Mouse (Mus musculus) common myeloid progenitor, adult 5-6 weeks (primary cell): Measurements from ENCODE around the gene Zfyve19. TPM values are rescaled to one million over a fixed set of nuclear protein-coding genes. Genes with fewer than 3 reads are reported as not detected.

Source experiments
- ATAC-seq: replicated peaks from 2 replicates; pipeline ENCODE4 v1.8.0; 2016; ENCODE audit warnings: low read depth, mild to moderate bottlenecking, moderate TSS enrichment, inconsistent platforms; ENCODE audit not compliant: poor library complexity, severe bottlenecking
- total RNA-seq: library from RNA; stranded (forward); fragments of 200-1000, 187-1606 nt; gene quantifications from 2 replicates; pipeline ENCODE4 v1.2.3, GENCODE M21; 2017

The Zfyve19 gene
- 51.6 and 59.1 TPM in 2 replicates for total RNA-seq

DNA sequence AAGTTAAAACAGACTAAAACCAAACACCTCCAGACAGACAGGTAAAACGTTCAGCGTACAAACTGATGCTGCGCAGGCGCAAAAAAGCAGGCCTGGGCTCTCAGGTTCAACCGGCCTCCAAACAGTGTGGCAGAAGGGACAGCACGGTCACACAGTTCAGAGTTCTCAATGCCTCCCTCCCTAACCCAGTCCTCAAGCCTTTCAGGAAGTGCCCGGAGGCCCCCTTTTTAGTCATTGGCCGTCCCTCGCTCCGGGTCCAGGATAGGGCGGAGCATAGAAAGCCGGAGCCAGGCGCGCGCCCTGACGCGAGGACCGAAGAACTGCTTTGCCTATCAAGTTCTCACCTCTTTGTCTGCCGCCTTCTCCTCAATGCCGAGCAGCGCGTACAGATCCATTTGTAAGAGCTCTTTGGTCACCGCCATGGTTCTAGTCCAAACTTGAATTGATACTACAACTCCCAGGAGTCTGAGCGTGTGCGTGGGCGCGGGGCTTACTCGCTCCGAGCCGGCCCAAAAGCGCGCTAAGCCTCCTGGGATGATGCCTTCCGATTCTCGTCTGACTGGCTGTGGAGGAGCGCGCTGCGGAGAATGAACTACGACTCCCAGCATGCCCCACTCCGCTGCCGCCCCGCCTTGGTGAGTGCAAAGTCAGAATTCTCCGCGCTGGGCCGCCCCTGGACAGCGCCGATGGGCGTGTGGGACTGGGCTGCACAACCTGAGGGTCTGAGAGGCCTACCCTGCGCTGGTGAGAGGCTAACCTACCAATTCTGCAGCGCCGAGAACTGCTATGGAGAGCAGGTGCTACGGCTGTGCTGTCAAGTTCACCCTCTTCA lies at the start of gene Zfyve19, which contains the start of gene Dnajc17:
Zfyve19 (plus strand) TSS at position 274 of the 832 bp plus-strand sequence.
Dnajc17 (minus strand) TSS at position 452 of the 832 bp plus-strand sequence.
- peak; percentile 93 for ATAC-seq

DNA sequence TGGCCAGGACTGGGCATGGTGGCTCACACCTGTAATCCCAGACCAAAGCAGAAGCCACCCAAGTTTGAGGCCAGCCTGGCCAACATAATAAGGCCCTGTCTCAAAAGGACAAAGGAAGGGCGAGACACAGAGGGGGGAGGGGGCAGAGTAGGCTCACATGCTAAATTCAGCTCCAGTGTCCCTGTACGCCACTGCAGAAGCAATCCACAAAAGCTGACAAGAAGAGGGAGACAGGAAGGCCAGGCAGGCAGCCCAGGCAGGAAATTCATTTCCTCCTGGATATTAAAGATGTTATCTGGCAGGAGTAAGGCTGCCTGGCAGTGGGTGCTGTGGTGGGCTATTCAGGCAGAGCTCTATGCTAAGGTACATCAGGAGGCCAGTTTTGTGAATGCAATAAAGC lies 47.2 kb upstream of the Zfyve19 start:
- ATAC-seq = no peak

DNA sequence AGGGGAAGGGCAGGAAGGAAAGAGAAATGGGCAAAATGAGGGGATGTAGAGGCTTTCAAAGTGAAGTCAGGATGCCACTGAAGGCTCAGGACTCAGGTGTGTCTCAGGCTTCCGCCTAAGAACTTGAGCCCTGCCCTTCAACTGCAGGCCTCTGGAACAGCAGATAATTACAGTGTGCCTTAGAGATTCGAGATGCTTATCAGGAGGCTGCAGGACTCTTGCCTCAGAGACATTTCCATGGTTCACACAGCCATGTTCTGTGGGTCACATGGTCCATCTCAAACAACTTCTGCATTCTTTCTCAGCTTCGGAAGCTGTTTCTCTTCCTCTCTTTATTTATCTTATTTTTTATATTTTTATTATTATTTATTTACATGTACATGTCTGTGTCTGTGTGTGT lies 45.3 kb upstream of the Zfyve19 start:
- ATAC-seq = peak; percentile 53

DNA sequence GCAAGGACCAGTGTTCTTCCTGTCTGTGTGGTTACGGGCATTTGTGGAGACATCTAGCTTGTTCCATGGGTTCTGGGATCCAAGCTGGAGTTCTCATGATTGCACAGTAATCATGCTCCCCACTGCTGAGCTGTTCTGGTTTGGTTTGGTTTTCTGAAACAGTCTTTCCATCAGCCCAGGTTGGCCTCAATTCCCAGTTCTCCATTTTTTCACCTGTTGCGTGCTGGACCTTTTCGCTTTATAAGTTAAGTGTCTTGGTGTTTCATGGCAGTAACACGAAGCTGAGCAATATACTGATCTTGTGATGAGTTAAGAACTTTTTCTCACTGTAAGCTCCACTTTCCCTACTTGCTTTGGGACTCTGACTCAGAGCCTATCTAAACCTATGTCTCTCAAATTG lies 44.4 kb upstream of the Zfyve19 start:
- no peak for ATAC-seq

DNA sequence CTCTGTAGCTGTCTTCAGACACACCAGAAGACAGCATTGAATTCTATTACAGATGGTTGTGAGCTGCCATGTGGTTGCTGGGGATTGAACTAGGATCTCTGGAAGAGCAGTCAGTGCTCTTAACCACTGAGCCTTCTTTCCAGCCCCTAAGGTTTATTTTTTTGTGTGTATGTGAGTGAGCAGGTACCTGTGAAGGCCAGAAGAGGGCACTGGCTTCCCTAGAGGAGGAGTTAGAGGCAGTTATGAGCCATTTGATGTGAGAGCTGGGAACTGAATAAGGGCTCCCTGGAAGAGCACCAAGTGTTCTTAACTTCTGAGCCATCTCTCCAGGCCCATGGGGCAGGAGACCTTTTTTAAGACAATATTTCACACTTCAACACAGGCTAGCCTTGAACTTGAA lies 43.0 kb upstream of the Zfyve19 start:
- no peak for ATAC-seq

DNA sequence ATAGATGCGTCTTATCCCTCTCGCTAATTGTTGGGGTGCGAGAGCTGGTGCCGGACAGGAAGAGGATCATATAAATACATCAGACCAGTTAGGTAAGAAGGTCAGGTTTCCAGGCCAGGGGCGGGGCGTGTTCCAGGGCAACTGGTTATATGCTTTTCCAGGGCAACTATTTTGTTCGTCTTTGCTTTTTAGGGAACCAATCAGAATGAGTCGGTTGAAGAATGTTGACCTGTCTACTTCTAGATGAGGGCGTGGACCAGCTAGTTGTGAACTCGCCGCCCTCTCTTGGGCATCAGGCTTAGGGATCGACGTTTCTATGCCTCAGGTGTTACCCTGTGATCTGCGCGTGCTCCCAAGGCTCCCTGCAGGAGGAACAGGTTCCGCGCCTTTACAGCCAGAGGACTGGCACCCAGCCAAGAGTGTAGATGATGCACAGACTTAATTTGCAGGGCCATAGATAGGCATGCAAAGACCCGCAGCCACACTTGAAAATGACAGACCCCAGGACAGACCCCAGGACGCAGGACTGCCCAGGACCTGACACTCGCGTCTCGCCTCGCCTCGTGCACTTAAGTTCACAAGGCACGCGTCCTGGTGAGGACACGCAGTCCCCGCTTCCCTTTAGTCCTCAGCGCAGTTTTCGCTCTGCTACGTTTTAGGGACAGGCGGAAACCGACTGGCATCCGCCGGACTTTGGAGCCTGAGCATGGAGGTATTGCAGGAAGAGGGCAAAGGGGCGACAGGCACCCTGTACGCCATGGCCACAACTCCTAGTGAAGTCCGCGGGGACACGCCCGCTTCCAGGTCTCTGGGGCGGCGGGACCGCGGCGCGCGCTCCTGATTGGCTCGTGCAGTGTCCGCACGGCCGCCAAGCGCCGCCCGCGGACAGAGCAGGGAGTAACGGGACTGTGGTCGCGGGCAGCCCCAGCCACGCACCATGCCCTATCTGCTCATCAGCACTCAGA lies 41.2 kb upstream of the Zfyve19 start, which contains the start of gene Gchfr:
Gchfr (plus strand) TSS at position 873 of the 965 bp plus-strand sequence.
- ATAC-seq = peak; percentile 68

DNA sequence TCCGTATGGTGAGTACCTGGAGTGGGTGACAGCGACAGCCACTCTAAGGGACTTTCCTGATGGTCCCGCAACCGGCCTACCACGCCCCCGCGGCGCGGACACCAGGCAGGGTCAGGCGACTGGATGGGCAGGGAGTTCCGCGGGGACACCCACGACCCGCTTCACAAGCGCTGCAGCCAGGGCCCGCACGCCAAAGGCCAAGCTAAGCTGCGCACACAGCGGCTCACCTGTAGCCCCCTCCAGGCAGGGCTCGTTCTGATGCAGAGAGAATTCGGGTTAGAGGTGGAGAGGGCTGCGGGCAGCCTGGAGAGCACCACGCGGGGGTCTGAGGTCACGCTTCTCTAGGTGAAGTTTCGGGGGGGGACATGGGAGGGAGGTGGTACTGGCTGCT lies 40.6 kb upstream of the Zfyve19 start:
- ATAC-seq = no peak

DNA sequence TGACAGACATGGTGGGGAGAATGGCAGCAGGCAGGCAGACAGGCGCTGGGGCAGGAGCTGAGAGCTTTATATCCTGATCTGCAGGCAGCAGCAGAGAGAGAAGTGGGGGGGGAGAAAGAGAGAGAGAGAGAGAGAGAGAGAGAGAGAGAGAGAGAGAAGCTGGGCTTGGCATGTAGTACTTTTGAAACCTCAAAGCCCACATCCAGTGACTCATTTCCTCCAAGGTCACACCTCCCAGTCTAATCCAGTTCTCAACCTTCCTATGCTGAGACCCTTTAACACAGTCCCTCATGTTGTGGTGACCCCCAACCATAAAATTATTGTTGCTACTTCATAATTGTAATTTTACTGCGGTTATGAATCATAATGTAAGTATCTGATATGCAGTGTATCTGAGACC lies 38.1 kb upstream of the Zfyve19 start:
- ATAC-seq = 0 out of 2 replicates have a peak, but pooled peaks have one; percentile 8

DNA sequence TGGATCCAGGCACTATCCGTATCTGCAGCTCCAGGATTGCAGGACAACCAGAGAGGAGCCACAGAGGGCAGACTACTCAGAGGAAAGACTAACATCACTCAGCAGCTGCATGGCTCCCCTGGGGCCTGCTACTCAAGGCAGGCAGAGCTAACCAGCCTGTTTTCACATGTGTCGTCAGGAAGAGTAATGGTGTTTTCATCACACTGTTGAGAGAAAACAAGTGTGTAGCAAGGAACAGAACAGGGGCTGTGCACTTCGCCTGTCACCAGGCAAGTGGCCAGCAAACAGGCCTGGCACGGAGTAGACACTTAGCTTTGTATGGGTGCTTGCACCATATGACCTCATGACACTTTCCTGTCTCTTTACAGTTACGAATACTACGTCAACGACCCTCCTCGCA lies 36.8 kb upstream of the Zfyve19 start:
- no peak for ATAC-seq

DNA sequence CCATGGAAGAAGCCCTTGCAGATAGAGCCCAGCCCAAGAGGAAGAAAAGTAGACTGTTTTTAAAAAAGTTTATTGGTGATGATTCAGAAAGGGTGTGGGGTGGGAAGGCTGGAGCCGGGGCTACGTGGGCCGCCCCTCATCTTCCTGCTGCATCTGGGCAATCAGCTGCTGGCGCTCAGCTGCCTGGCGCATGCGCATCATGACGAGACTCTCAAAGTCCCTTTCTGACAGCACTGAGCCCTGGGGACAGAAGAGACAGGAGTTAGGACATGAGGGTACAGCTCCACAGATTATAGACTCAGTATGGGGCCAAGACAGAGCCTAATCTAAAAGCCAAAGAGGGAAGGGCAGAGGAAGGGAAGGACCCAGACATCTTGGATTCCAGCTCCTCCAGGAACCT lies 36.0 kb upstream of the Zfyve19 start:
- peak; percentile 2; the same call in 1 of the 2 replicates for ATAC-seq

DNA sequence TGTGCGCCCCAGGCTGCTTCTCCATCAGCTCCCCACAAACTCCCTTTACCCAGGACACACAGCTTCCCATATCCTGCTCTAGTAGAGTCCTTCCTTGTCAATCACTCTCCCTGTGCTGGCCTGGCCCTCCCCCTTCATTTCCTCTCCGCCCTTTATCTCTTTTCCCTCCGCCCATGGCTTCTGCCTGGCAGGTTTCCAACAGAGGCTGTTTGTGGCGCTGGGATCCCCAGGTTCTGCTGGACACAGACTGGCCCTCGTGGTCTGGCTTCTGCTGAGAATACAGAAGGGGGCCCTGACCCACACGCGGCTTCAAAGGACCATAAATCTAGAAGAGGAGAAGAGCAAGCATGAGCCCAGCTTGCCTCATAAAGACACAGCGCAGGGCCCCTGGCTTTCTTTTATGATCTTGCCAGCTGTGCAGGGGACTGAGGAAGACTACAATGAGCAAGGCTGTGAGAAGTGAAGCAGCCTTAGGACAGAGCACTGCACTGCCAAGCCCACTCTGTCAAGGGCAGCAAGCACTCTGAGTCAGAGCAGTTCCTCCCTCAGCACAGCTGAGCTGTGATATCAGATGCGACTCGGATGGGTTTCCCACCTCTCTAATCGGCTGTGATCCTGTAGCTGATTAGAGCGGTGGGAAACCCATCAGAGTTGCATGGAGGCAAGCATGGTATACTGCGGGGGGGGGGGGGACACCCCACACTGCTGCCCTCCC lies 35.4 kb upstream of the Zfyve19 start:
- ATAC-seq = peak; percentile 74

DNA sequence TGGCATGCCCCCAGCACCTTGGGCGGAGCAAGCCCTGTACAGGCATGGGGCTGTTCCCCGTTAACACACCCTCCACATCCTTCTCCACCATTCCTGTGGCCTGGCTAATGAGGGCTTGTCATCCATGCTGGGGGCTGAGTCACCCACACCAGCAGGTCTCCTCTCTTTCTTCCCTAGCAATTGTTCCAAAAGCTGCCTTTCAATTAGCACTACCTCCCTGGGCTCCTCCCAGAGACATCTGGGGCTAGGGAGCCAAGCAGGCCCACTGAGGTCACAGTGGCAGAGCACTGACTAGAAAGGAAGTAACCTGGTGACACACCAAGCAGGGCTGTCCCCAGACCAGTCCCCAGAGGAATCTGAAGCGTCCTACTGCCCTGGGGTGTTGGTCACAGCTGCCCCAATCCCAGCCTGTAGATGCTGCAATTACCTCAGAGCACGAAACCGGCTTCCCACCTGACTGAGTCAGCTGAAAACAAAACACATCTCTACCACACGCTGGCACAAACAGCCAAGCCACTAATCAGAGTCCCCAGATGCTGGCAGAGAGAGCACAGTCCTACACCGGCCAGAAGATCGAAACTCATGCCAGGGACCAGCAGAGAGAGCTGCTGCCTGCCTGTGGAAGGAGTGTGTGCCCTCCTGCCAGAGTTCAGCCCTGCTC lies 34.3 kb upstream of the Zfyve19 start, which contains the start of gene Gm14137:
Gm14137 (plus strand) TSS at position 519 of the 661 bp plus-strand sequence.
- no peak for ATAC-seq

DNA sequence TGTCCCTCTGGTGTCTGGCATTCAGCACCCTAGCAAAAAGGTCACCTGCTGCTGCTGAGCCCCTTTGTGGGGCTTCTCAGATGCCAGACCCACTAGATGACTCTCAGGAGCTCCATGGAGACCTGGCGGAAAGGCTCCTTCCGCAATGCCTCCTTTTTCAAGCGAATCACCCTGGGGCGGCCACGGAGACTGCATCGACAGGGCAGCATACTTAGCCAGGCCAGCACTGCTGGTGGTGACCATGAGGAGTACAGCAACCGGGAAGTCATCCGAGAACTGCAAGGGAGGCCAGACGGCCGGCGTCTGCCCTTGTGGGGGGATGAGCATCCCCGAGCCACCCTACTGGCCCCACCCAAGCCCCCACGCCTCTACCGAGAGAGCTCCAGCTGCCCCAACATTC lies 33.6 kb upstream of the Zfyve19 start:
- no peak for ATAC-seq

DNA sequence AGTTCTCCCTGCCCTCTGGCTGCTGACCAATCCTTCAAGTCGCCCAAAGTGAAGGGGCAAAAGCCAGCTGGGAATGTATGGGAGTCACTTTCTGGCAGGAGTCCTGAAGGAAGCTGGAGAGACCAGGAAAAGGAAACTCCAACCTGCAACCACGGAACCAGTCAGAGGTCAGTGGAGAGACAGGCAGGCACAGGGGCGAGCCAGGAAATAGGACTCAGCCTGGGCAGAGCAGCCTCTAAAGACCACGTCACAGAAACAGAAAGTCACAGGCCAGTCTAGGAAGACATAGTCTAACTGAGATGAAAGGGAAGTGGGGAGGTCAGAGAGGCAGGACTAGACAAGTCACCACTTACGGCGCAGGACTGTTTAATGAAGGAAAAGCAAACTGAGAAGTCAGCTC lies 32.8 kb upstream of the Zfyve19 start:
- ATAC-seq = no peak

DNA sequence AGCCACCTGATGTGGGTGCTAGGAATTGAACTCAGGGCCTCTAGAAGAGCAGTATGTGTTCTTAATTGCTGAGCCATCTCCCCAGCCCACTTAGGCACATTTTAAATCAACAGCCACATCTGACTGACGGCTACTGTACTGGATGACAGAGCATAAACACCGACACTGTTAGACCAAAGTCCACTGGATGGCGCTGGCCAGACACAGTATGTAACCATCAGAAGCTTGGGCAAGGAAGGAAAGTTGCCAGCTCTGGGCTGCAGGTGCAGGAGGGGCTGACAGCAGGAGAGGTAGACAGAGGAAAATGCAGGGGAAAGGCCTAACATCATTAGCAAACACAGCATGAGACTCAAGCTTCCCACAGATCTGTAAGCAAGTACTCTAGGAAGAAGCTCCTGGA lies 31.7 kb upstream of the Zfyve19 start:
- no peak for ATAC-seq

DNA sequence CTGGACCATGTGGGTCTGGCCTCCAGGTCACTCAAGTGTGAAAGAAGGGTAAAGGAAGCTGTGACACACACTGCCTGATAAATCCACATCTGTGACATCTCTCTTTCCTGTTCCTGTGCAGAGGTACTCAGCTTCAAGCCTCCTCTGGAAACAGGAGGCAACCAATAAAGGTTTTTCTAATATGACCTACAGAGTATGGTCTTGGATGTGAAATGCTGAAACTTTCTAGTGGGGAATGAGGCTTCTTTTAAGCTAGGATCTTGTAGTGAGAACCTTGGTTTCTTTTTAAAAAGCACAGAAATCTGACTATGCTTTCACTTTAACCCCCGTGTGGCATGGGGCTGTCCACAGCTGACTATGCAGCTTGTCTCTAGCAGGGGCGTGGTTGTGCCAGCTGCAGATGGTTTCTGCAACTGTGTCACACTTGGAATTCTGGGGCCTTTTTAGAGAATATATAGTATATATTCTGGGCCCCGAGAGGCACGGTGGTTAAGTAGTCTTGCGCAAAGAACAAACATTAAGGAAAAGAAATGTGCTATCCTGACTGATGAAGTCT lies 31.0 kb upstream of the Zfyve19 start:
- no peak for ATAC-seq

DNA sequence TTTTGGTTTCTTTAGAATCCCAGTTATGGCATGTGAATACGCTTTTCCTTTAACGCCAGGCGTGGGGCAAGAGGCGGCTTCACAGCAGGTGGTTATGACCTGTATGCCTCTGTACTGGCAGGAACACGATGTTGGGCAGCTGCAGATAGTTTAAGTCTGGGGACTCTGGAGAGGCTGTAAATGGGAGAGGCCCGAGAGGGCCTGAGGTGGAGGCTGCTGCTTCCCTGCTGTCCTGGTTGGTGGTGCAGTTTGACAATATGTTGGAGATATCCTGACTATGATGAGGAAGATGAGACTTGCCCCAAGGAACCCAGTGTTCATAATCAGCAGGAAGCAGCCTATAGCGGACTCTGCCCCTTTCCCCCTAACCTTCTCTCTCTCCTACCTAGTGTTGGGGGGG lies 25.5 kb upstream of the Zfyve19 start:
- no peak for ATAC-seq

DNA sequence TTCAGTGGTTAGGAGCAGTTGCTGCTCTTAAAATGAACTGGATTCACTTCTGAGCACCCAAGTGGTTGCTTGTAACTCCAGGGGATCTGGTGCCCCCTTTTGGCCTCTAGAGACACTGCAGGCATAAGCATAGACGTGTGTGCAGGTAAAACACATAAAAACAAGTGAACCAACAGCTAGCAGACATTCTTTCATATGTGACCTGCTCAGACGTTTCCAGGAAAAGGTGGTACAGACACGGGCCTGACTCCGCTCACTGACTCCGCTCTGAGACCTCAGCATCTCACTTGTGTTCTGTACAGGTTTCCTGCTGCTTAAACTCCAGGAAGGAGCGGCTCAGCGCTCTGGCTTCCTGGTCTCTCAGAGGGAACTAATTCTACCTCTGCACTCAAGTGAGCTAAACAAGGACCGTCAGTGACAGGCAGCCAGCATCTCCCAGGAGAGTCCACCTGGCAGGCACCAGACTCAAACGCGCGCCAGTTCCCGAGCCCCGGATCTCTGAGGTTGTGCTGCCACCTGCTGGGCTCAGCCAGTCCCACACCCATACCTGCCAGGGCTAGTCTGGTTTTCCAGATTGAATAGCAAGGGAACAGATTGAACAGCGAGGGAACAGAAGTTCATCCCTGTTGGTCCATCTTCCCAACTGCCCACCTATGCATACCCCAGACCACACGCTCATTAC lies 19.2 kb upstream of the Zfyve19 start:
- peak; percentile 99 for ATAC-seq

DNA sequence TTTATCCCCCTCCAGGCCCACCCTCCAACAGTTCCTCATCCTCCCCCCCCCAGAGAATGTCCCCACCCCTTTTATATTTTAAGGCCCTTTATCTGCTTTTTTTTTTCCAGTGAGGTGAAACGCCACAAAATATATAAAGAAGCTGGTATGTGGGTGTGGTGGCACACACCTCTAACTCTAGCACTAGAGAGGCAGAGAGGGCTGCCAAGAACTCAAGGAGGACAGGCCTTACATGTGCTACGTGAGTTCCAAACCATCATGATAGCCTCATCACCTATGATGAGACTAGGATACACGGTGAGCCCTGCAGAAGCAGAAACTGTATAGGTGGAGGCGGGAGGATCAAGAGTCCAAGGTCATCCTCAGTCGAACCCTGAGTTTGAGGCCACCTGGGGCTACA lies 17.4 kb upstream of the Zfyve19 start:
- ATAC-seq = no peak
